Mouse (Mus musculus) myocyte (in vitro differentiated cells): ENCODE data around the gene 4930469K13Rik.

Experiments
- E2F4 ChIP-seq: IDR thresholded peaks from one replicate; pipeline ENCODE4 v1.6.1; 2011; ENCODE audit warnings: mild to moderate bottlenecking, control low read depth, moderate library complexity; ENCODE audit not compliant: insufficient read depth
- POLR2A ChIP-seq: IDR thresholded peaks from one replicate; pipeline ENCODE4 v1.6.1; 2011; ENCODE audit warnings: low read depth, mild to moderate bottlenecking, control low read depth, moderate library complexity; ENCODE audit not compliant: insufficient read length
- POLR2AphosphoS2 ChIP-seq: IDR thresholded peaks from one replicate; pipeline ENCODE4 v1.6.1; 2011; ENCODE audit warnings: low read depth, control low read depth; ENCODE audit not compliant: insufficient read length

DNA sequence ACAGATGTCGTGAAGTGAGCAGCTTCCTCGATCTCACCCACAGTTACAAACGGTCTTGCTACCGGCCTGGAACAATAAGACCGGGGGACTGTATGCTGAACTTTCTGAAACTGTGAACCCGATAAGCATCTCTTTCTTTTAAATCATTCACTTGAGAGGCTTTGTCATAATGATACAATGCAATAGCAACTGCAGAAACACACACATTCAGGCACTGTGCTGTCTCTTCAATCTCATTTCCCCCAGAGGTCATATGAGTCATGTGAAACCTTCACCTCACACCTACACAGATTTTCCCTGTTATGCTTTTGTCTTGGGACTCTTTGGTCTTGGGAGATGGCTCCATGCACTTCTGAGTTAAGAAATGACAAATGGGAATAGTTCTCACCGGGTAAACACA lies 13.6 kb upstream of the 4930469K13Rik start:
- no peak for TF ChIP-seq E2F4
- no peak for TF ChIP-seq POLR2A
- no peak for TF ChIP-seq POLR2AphosphoS2
